Mouse (Mus musculus): Measurements from ENCODE around the gene Cdk2.
A peak's percentile ranks its signal among the peaks of the same experiment; 100 is the strongest.

Cdk2 gene

DNA sequence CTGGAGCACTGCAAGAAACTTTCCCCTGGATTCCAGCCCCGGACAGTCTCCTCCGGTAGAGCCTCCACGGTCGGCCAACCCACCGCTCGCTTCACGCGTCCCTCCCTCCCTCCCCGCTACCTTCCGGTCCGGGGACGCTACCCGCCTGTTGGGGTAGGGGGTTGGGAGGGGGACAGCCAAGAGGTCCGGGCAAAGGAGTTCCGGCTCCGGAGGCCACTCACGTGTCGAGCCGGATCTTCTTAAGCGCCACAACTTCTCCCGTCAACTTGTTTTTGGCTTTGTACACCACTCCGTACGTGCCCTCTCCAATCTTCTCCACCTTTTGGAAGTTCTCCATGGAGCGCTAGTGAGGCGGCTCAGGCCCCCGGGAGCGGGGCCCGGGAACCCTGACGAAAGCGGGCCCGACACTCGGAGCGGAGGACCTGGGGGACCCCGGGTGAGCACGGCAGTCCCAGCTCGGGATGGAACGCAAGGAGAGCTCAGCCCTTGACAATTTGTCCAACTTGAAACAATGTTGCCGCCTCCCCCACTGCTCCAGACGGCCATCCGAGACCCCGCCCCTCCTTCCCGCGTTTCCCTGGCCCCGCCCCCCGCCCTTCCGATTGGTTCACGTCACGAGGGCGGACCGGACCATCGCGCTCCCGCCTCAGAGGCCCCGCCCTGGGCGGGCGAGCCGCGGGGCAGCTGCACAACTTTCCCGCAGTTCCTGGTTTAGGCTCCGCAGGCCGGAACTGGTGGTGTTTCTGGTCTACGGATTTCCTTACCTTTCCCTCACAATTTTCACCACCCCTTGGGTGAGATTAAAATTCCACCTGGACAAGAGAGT lies at the start of gene Cdk2:
TSS of gene Cdk2 (minus strand) at position 541 of the 826 bp plus-strand sequence.
- H3K27me3 ChIP-seq (ENCODE audit: insufficient read depth, low read length) = no peaks in the 10 kb centered on the region
- H3K4me3 ChIP-seq (replicated peaks; ENCODE audit: low read length) = peak within 1 kb of the TSS; percentile 98
- no peak for TF ChIP-seq NANOG (IDR thresholded peaks at IDR 0.05; ENCODE audit: borderline replicate concordance, low read length)
- TF ChIP-seq POU5F1 (IDR thresholded peaks at IDR 0.05; ENCODE audit: borderline replicate concordance, low read length) = no peak
- TF ChIP-seq CTCF (conservative IDR thresholded peaks at IDR 0.05; ENCODE audit: low read length) = no peak
- peaks cover 71% of the 10 kb centered on the region for H3K4me1 ChIP-seq (replicated peaks; ENCODE audit: low read depth, low read length)
- peaks cover 41% of the 10 kb centered on the region for H3K36me3 ChIP-seq (ENCODE audit: insufficient read depth, low read length)
- no peaks in the 10 kb centered on the region for H3K9me3 ChIP-seq (ENCODE audit: low read length)

DNA sequence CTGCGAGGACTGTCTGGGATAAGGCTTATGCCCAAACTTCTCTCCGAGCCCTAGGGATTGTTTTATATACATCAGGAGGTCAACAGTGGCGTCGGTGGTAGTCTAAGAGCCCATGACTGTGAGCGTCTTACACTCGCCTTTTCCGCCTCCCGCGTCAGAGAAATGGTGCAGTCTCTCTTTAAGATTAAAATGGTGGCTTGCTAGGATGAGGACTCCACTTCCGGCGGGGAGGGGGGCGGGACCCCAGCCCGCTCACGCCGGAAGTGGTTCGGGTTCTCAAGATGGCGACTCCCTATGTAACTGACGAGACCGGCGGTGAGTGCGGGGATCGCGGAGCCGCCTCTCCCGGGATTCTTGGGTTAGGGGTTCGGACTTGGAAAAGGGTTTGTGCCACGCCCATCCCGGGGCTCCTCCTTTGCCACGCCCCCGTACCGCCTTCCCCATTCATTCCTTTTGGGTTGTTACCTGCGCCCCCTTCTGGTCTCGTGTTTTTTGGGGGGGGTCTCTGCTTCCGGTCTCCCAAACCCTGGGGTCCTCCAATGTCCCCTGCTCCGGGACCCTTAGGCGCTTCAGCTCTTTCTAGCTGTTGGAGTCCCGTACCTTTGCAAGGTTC lies 43.5 kb upstream of the Cdk2 start:
- H3K27me3 ChIP-seq (ENCODE audit: insufficient read depth, low read length) = peaks cover 4% of the 10 kb centered on the region; the same call in 1 of the 2 replicates
- peaks cover 35% of the 10 kb centered on the region for H3K36me3 ChIP-seq (ENCODE audit: insufficient read depth, low read length)
- peak overlapping the region; percentile 98 for H3K4me3 ChIP-seq (replicated peaks; ENCODE audit: low read length)
- H3K9me3 ChIP-seq (ENCODE audit: low read length) = no peaks in the 10 kb centered on the region
- H3K4me1 ChIP-seq (replicated peaks; ENCODE audit: low read depth, low read length) = peaks cover 80% of the 10 kb centered on the region
- TF ChIP-seq NANOG (IDR thresholded peaks at IDR 0.05; ENCODE audit: borderline replicate concordance, low read length) = no peak
- TF ChIP-seq CTCF (conservative IDR thresholded peaks at IDR 0.05; ENCODE audit: low read length) = peak; percentile 42
- TF ChIP-seq POU5F1 (IDR thresholded peaks at IDR 0.05; ENCODE audit: borderline replicate concordance, low read length) = no peak

DNA sequence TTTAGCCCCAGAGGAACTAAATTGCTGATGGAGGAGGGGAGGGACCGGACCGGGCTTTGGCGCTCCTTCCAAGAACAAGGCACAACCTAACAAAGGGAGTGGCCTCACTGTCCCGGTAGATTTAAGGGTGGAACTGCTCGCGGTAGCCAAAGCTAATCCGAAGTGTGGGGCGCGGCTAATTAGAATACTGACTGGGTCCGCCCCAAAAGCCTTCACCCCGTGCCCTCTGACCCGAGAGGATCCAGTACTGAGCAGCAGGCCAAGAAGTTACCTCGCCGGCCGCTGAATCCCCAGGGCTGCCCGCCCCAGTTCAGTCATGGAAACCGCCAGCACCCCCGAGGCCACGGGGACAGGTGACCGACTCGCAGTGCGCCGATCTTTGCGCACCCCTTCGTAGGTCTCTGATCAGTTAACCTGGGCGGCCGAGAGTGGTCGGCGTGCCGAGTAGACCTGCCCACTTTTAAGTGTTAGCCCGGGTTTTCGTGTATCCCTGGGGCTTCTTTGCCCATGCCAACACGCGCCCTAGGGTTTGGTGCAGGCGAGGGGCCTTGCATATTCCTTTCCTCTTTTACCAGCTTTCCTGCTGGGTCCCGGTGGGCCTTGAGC lies 42.9 kb upstream of the Cdk2 start, which contains the start of gene Pym1:
TSS of gene Pym1 (plus strand) at position 244 of the 606 bp plus-strand sequence.
- Histone ChIP-seq H3K4me3 (replicated peaks; ENCODE audit: low read length) (peak within 1 kb of the TSS; percentile 98), H3K9me3 (ENCODE audit: low read length) (no peaks in the 10 kb centered on the region), H3K27me3 (ENCODE audit: insufficient read depth, low read length) (peaks cover 5% of the 10 kb centered on the region), H3K4me1 (replicated peaks; ENCODE audit: low read depth, low read length) (peaks cover 80% of the 10 kb centered on the region), H3K36me3 (ENCODE audit: insufficient read depth, low read length) (peaks cover 29% of the 10 kb centered on the region)
- TF ChIP-seq CTCF (conservative IDR thresholded peaks at IDR 0.05; ENCODE audit: low read length) (no peak), NANOG (IDR thresholded peaks at IDR 0.05; ENCODE audit: borderline replicate concordance, low read length) (no peak), POU5F1 (IDR thresholded peaks at IDR 0.05; ENCODE audit: borderline replicate concordance, low read length) (no peak)

DNA sequence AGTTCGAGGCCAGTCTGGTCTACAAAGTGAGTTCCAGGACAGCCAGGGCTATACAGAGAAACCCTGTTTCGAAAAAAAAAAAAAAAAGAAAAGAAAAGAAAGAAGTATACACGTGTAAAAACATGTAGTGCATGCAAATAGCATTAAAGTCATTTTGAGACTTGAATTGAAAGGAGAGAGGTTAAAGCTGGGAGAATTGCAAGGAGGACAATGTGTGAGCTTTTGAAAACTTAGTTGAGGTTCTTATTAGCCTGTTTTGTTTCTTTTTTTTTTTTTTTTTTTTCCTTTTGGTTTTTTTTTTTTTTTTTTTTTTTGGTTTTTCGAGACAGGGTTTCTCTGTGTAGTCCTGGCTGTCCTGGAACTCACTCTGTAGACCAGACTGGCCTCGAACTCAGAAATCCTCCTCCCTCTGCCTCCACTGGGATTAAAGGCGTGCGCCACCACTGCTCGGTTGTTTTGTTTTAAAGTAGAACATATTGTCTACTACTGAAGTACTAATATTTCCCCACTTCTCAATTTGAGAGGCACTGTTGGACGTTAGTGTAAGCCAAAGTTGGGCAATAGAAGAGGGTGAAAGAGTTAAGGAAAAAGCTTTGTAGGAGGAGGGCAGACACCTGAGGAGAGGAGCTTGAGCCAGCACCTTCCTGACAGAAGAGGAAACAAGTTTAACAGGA lies 42.3 kb upstream of the Cdk2 start:
- Histone ChIP-seq H3K4me3 (replicated peaks; ENCODE audit: low read length) (peak overlapping the region; percentile 98), H3K36me3 (ENCODE audit: insufficient read depth, low read length) (peaks cover 23% of the 10 kb centered on the region), H3K9me3 (ENCODE audit: low read length) (no peaks in the 10 kb centered on the region), H3K27me3 (ENCODE audit: insufficient read depth, low read length) (peaks cover 5% of the 10 kb centered on the region), H3K4me1 (replicated peaks; ENCODE audit: low read depth, low read length) (peaks cover 80% of the 10 kb centered on the region)
- TF ChIP-seq CTCF (conservative IDR thresholded peaks at IDR 0.05; ENCODE audit: low read length) = no peak
- TF ChIP-seq POU5F1 (IDR thresholded peaks at IDR 0.05; ENCODE audit: borderline replicate concordance, low read length) = no peak
- TF ChIP-seq NANOG (IDR thresholded peaks at IDR 0.05; ENCODE audit: borderline replicate concordance, low read length) = no peak

DNA sequence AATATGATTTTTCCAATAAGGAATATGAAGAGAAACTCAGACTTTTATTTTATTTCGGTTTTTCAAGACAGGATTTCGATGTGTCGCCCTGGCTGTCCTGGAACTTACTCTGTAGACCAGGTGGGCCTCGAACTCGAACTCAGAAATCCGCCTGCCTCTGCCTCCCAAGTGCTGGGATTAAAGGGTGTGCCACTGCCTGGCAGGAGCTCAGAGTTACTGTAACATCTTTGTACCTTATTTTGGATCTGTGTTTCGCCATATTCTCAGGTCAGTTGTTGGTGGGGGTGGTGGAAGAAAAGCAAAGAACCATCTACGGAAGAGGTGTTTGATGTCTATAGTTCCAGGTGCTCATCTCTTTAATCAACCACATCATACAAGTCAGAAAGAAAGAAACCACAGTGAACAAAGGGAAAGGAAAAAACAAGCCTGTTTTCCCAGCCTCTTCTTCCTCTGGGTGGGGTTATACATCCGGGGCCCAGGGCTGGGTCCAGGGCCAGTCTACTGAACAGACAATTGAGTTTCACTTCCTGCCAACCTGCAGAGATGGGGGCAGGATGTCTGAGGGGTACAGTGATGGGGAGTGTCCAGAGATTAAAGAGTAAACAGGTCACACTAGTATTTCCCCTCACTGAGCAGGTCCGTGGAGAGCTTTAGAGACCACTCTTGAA lies 41.2 kb upstream of the Cdk2 start:
- Histone ChIP-seq H3K4me1 (replicated peaks; ENCODE audit: low read depth, low read length) (peaks cover 83% of the 10 kb centered on the region), H3K9me3 (ENCODE audit: low read length) (no peaks in the 10 kb centered on the region), H3K4me3 (replicated peaks; ENCODE audit: low read length) (peak overlapping the region; percentile 88), H3K36me3 (ENCODE audit: insufficient read depth, low read length) (peaks cover 16% of the 10 kb centered on the region), H3K27me3 (ENCODE audit: insufficient read depth, low read length) (peaks cover 5% of the 10 kb centered on the region)
- TF ChIP-seq POU5F1 (IDR thresholded peaks at IDR 0.05; ENCODE audit: borderline replicate concordance, low read length) (no peak), CTCF (conservative IDR thresholded peaks at IDR 0.05; ENCODE audit: low read length) (no peak), NANOG (IDR thresholded peaks at IDR 0.05; ENCODE audit: borderline replicate concordance, low read length) (no peak)

DNA sequence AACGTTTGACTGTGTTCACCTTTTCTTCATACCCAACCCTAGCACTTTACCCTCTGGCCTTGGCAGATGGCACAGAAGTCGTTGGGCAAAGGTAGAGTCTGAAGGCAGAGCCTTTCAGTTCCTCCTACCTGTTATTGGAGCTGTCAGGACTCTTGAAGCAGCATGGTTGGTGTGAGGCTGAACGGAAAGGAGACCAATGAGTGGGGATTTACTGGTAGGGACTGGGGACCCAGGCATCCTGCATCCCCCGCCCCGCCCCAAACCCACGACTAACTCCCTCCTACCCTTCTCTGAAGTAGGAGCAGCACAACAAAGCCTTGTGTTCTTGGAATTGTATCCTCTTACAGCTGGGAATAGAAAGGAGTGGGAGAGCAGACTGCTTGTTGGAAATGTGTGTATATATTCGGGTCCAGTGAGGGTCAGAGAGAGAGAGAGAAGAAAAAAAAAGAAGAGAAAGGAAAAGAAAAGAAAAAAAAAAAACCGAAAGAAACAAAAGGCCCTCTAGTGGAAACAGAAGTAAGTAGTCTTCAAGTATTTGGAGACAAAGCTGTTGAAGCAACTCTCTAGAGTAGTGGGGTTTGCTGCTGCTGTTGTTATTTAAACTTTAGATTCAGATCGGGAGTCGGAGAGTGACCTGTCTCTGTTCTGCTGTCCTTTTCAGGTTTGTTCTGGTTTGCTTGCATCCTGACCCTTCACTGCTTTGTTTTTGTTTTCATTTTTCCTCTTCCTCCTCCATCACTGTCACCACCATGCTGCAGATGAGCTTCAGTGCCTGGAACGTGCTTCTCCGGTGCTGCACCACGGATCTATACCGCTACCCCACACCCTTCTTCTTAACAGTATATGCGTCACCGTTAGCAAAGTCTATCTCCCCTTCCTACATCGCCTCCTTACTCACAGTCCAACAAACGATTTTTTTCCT lies 40.1 kb upstream of the Cdk2 start, which contains the start of gene Dgka:
TSS of gene Dgka (minus strand) at position 176 of the 922 bp plus-strand sequence.
- Histone ChIP-seq H3K27me3 (ENCODE audit: insufficient read depth, low read length) (peaks cover 5% of the 10 kb centered on the region), H3K4me3 (replicated peaks; ENCODE audit: low read length) (peak within 1 kb of the TSS; percentile 88), H3K9me3 (ENCODE audit: low read length) (no peaks in the 10 kb centered on the region), H3K4me1 (replicated peaks; ENCODE audit: low read depth, low read length) (peaks cover 82% of the 10 kb centered on the region), H3K36me3 (ENCODE audit: insufficient read depth, low read length) (peaks cover 5% of the 10 kb centered on the region)
- TF ChIP-seq NANOG (IDR thresholded peaks at IDR 0.05; ENCODE audit: borderline replicate concordance, low read length) = no peak
- peak; percentile 29 for TF ChIP-seq CTCF (conservative IDR thresholded peaks at IDR 0.05; ENCODE audit: low read length)

DNA sequence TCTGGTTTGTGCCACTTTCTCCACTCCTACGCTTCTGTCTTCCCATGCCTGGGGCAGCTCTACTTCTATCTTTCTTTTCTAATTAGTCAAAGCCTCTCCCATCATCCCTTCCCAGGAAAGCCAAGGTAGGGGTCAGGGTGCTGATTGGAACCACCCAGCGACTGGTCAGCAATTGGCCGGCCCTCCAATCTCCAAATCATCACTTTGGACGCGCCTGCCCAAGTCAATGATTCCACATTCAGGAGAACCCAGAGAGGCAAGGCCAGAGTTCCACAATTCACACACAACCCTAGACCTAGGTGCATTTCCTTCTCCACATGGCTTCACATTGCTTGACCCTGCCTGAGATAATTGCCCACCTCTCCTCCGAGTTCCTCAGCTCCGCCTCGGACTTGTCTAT lies 39.4 kb upstream of the Cdk2 start:
- no peaks in the 10 kb centered on the region for H3K9me3 ChIP-seq (ENCODE audit: low read length)
- H3K4me1 ChIP-seq (replicated peaks; ENCODE audit: low read depth, low read length) = peaks cover 82% of the 10 kb centered on the region
- H3K27me3 ChIP-seq (ENCODE audit: insufficient read depth, low read length) = peaks cover 5% of the 10 kb centered on the region
- no peaks in the 10 kb centered on the region for H3K36me3 ChIP-seq (ENCODE audit: insufficient read depth, low read length)
- no peak for TF ChIP-seq CTCF (conservative IDR thresholded peaks at IDR 0.05; ENCODE audit: low read length)
- TF ChIP-seq NANOG (IDR thresholded peaks at IDR 0.05; ENCODE audit: borderline replicate concordance, low read length) = no peak
- no peak for TF ChIP-seq POU5F1 (IDR thresholded peaks at IDR 0.05; ENCODE audit: borderline replicate concordance, low read length)
- H3K4me3 ChIP-seq (replicated peaks; ENCODE audit: low read length) = peak overlapping the region; percentile 88
